Mouse (Mus musculus) gastrocnemius, postnatal 14 days (tissue): ENCODE measurements around the gene Gm12185. TPM values are rescaled to one million over a fixed set of nuclear protein-coding genes. Genes with fewer than 3 reads are reported as not detected.

Source experiments
- DNase-seq: peaks from one replicate; pipeline ENCODE4 v3.0.0; 2021; ENCODE audit warnings: mixed read lengths
- intact Hi-C: fragments of 180-260 bp; cut with DNase I; formaldehyde crosslinking; loops from one replicate; pipeline ENCODE4 v1.15.1; 2025; ENCODE audit warnings: low total_unique reads
- total RNA-seq, 2 experiments: library from RNA; stranded (reverse); gene quantifications; 2 replicates each; pipeline ENCODE4 v1.2.3; 2021

Gene Gm12185
- total RNA-seq, 2 experiments from 2014 or later, result 0.13 to 0.47 TPM

- intact Hi-C loops, result no loop called here
- DNase-seq, result no peak
These were observed 125.5 kb downstream of the Gm12185 start for GRCm38 (mm10) chr11:48866481-48866880.

- intact Hi-C loops, result no loop called here
- DNase-seq, result no peak
These were observed 128.2 kb downstream of the Gm12185 start for GRCm38 (mm10) chr11:48863808-48864207.

GRCm38 (mm10) chr11:48862784-48863319, 129.2 kb downstream of the Gm12185 start:
- DNase-seq, result no peak
- intact Hi-C loops, result no loop called here

- intact Hi-C loops, result loop anchor here (2.0 kb wide), 1 partner anchor 70 kb away; no protein-coding TSS in a partner anchor
- DNase-seq, result no peak
These were observed 133.0 kb downstream of the Gm12185 start for GRCm38 (mm10) chr11:48859014-48859413.

Other genes with a start within 250 kb of the Gm12185 start
- 100 to 1,000 TPM; 392 to 429 TPM for gene Rack1, start 191.9 kb downstream of the Gm12185 start, total RNA-seq
- 10 to 100 TPM; 16.3 to 21.0 TPM for gene Trim41, start 174.9 kb downstream of the Gm12185 start, total RNA-seq
- gene Trim7, start 166.1 kb downstream of the Gm12185 start, total RNA-seq, result 100 to 1,000 TPM in 1 of 2 experiments, 10 to 100 TPM in 1; 93.7 to 106 TPM
- 1 to 10 TPM; 2.7 to 3.0 TPM for gene Gm12184, start 165.6 kb downstream of the Gm12185 start, total RNA-seq
- gene Irgm1, start 120.5 kb downstream of the Gm12185 start, total RNA-seq, result 1 to 10 TPM; 6.1 to 7.0 TPM
- gene Gm5431, start 90.0 kb downstream of the Gm12185 start, total RNA-seq, result under 1 TPM; 0.21 to 0.35 TPM
- gene Psme2b, start 46.0 kb downstream of the Gm12185 start, total RNA-seq, result 1 to 10 TPM in 1 of 2 experiments, under 1 TPM in 1; 0.82 to 1.2 TPM
- gene Olfr56, start 13.3 kb downstream of the Gm12185 start, total RNA-seq, result not detected
- gene 9930111J21Rik1, start 12.8 kb downstream of the Gm12185 start, total RNA-seq, result 1 to 10 TPM in 1 of 2 experiments, under 1 TPM in 1; 0.90 to 1.0 TPM
- gene Tgtp1, start 1.9 kb upstream of the Gm12185 start, total RNA-seq, result under 1 TPM in 1 of 2 experiments, not detected in 1; 0.14 TPM
- gene 9930111J21Rik2, start 59.0 kb upstream of the Gm12185 start, total RNA-seq, result 1 to 10 TPM; 1.0 to 1.4 TPM
- gene Tgtp2, start 72.0 kb upstream of the Gm12185 start, total RNA-seq, result not detected
- gene Ifi47, start 84.4 kb upstream of the Gm12185 start, total RNA-seq, result 1 to 10 TPM in 1 of 2 experiments, under 1 TPM in 1; 0.93 to 1.5 TPM
- under 1 TPM in 1 of 2 experiments, not detected in 1; 0.04 TPM for gene Olfr1396, start 122.6 kb upstream of the Gm12185 start, total RNA-seq
- gene Olfr1395, start 150.0 kb upstream of the Gm12185 start, total RNA-seq, result not detected
- not detected for gene Olfr1394, start 162.2 kb upstream of the Gm12185 start, total RNA-seq
- 1 to 10 TPM; 4.8 to 9.0 TPM for gene Btnl9, start 194.9 kb upstream of the Gm12185 start, total RNA-seq
- 10 to 100 TPM; 16.5 to 18.1 TPM for gene Zfp62, start 211.1 kb upstream of the Gm12185 start, total RNA-seq